Mouse (Mus musculus) midbrain, postnatal 0 days (tissue): ENCODE measurements around the gene Naa35. TPM values are rescaled to one million over a fixed set of nuclear protein-coding genes. Genes with fewer than 3 reads are reported as not detected.

Source experiments
- ATAC-seq: fragments of 200-750 bp; cut with Nextera tagmentation; 2 replicates; pipeline ENCODE4 v1.8.0; 2017; ENCODE audit warnings: moderate number of reproducible peaks, mild to moderate bottlenecking, moderate TSS enrichment, moderate library complexity; ENCODE audit not compliant: low FRiP score
- DNase-seq: peaks from one replicate; pipeline ENCODE4 v3.0.0-alpha.2; 2015; ENCODE audit warnings: low spot score
- H3K27ac ChIP-seq: fragments of 300-500 bp; sonication (generic); 2 replicates; pipeline ENCODE4 v1.5.1; 2014; ENCODE audit warnings: low read depth, mild to moderate bottlenecking, low read length, mixed read lengths
- H3K27me3 ChIP-seq: fragments of 300-500 bp; sonication (generic); 2 replicates; pipeline ENCODE4 v1.6.1; 2014; ENCODE audit warnings: low read length, control low read depth, mixed read lengths; ENCODE audit not compliant: insufficient read depth
- H3K36me3 ChIP-seq: fragments of 300-500 bp; sonication (generic); 2 replicates; pipeline ENCODE4 v1.6.1; 2014; ENCODE audit warnings: low read length, control low read depth, mixed read lengths; ENCODE audit not compliant: insufficient read depth
- H3K4me1 ChIP-seq: fragments of 300-500 bp; sonication (generic); 2 replicates; pipeline ENCODE4 v1.6.1; 2014; ENCODE audit warnings: mild to moderate bottlenecking, control low read depth, antibody characterized with exemption, low read length, mixed read lengths; ENCODE audit not compliant: insufficient read depth
- H3K4me2 ChIP-seq: fragments of 300-500 bp; sonication (generic); 2 replicates; pipeline ENCODE4 v1.6.1; 2014; ENCODE audit warnings: low read depth, mild to moderate bottlenecking, low read length, mixed read lengths; ENCODE audit not compliant: poor library complexity, severe bottlenecking
- H3K4me3 ChIP-seq: fragments of 300-500 bp; sonication (generic); 2 replicates; pipeline ENCODE4 v1.5.1; 2014; ENCODE audit warnings: low read depth, mild to moderate bottlenecking, low read length, moderate library complexity
- H3K9ac ChIP-seq: fragments of 300-500 bp; sonication (generic); replicated peaks from 2 replicates; pipeline ENCODE4 v1.6.1; 2014; ENCODE audit warnings: mild to moderate bottlenecking, low read length, moderate library complexity, mixed read lengths; ENCODE audit not compliant: poor library complexity, severe bottlenecking
- H3K9me3 ChIP-seq: fragments of 300-500 bp; sonication (generic); 2 replicates; pipeline ENCODE4 v1.6.1; 2016; ENCODE audit warnings: low read length, control low read depth
- CTCF ChIP-seq: IDR thresholded peaks from 2 replicates; pipeline ENCODE4 v1.5.1; 2016; ENCODE audit warnings: antibody characterized with exemption, mild to moderate bottlenecking
- WGBS: fragments of 180-500 bp; shearing (Covaris S2); extraction: QIAGEN DNeasy Blood & Tissue Kit; methylation state at CpG from one replicate; pipeline ENCODE4 v1.1.7; 2014; 5-methylcytosine and 5-hydroxymethylcytosine counted together
- polyA plus RNA-seq: library from polyadenylated mRNA; unstranded; fragments of >200 nt; fragmentation: Nextera tagmentation; extraction: Ambion mirVana; gene quantifications from 2 replicates; pipeline ENCODE4 v1.2.1, GENCODE M21; 2015
- total RNA-seq: library from RNA; depleted of rRNA; stranded (reverse); fragments of >200 nt; gene quantifications from 2 replicates; pipeline ENCODE4 v1.2.3, GENCODE M21; 2014

The Naa35 gene
- total and polyA plus RNA-seq, 2 experiments from 2014 or later, result 47.2 to 117 TPM

DNA sequence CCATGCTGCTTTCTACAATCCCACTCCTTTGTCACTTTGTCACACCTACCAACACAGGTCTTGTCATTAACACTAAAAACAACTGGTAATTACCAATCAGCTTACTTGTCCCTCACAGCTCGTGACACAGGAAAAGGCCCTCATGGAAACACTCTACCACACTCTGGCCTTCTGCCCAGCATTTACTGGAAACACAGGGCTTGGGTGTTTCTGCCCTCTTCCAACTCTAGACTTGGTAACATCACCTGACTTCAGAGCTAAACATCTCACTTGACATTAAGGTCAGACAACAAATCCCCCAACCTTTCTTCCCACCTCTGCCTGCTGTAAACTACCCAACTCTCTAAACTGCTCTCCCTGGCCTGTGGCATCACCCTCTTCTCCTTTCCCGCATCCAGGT, 38.0 kb upstream of the Naa35 start:
- no peak for DNase-seq
- H3K9me3 ChIP-seq, result no peaks in the 10 kb centered on the region
- no peak overlapping the region for H3K4me2 ChIP-seq
- H3K27ac ChIP-seq, result no peak overlapping the region
- H3K4me1 ChIP-seq, result no peaks in the 10 kb centered on the region
- no peaks in the 10 kb centered on the region for H3K36me3 ChIP-seq
- no peak overlapping the region for H3K9ac ChIP-seq
- no peak for ATAC-seq
- no peak for TF ChIP-seq CTCF
- H3K27me3 ChIP-seq, result no peaks in the 10 kb centered on the region
- WGBS, result 81% methylated on average over 2 of the region's 2 CpGs
- H3K4me3 ChIP-seq, result no peak overlapping the region

DNA sequence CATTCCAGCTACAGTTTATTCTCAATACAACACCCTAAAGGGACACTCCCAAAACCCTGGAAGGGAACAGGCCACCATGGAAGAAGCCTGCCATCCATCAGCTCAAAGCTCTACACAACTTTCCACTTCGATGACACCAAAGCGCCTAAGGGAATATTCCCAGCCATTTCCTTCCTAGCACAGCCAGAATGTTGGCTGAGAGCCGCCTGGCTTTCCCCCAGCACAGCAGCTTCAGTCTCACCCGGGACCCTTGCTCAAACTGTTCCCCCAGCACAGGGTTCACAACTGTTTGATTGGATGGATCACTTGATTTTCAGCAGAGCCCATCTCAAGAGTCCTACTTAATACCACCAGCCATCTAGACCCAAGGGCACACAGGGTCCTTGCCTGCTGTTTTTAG, 37.3 kb upstream of the Naa35 start:
- Histone ChIP-seq H3K4me1 (no peaks in the 10 kb centered on the region), H3K4me3 (no peak overlapping the region), H3K27ac (no peak overlapping the region), H3K36me3 (no peaks in the 10 kb centered on the region), H3K9me3 (no peaks in the 10 kb centered on the region), H3K9ac (no peak overlapping the region), H3K4me2 (no peak overlapping the region), H3K27me3 (no peaks in the 10 kb centered on the region)
- no peak for TF ChIP-seq CTCF
- peak; percentile 54 for DNase-seq
- ATAC-seq, result no peak
- WGBS, result 77% methylated on average over 4 of the region's 4 CpGs

GRCm38 (mm10) chr13:59549318-59549798, 35.7 kb upstream of the Naa35 start:
- ATAC-seq, result no peak
- Histone ChIP-seq H3K4me2 (no peak overlapping the region), H3K27ac (no peak overlapping the region), H3K36me3 (no peaks in the 10 kb centered on the region), H3K9me3 (no peaks in the 10 kb centered on the region), H3K4me1 (no peaks in the 10 kb centered on the region), H3K27me3 (no peaks in the 10 kb centered on the region), H3K9ac (no peak overlapping the region), H3K4me3 (no peak overlapping the region)
- DNase-seq, result no peak
- 49% methylated on average over 1 of the region's 1 CpGs for WGBS
- TF ChIP-seq CTCF, result no peak

DNA sequence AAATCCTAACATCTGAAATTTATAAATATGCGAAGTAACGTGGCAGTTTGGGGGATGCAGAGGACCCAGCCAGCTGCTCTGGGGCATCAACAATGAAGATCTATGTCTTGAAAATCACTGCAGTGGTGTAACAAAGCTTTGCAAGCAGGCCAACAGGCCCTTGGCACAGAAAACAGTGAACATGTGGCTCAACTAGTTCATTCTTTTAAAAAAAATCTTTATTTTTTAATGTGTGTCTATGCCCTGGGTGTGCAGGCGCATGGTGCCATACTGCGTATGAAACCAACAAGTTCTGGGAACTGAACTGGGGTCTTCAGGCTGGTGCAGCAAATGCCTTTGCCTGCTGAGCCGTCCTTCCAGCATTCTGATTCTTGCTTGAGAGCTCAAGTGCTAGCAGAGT, 32.8 kb upstream of the Naa35 start:
- H3K4me1 ChIP-seq, result peaks cover 13% of the 10 kb centered on the region
- no peak for TF ChIP-seq CTCF
- DNase-seq (no peak), ATAC-seq (no peak)
- no peak overlapping the region for H3K9ac ChIP-seq
- no peaks in the 10 kb centered on the region for H3K36me3 ChIP-seq
- no peaks in the 10 kb centered on the region for H3K9me3 ChIP-seq
- WGBS, result 87% methylated on average over 5 of the region's 5 CpGs
- no peak overlapping the region for H3K4me3 ChIP-seq
- H3K27me3 ChIP-seq, result no peaks in the 10 kb centered on the region
- no peak overlapping the region for H3K4me2 ChIP-seq
- H3K27ac ChIP-seq, result no peak overlapping the region

- no peaks in the 10 kb centered on the region for H3K27me3 ChIP-seq
- H3K9ac ChIP-seq, result no peak overlapping the region
- H3K36me3 ChIP-seq, result no peaks in the 10 kb centered on the region
- ATAC-seq (no peak), DNase-seq (peak; percentile 31)
- no peak overlapping the region for H3K27ac ChIP-seq
- H3K9me3 ChIP-seq, result no peaks in the 10 kb centered on the region
- TF ChIP-seq CTCF, result no peak
- H3K4me1 ChIP-seq, result peaks cover 13% of the 10 kb centered on the region
- 69% methylated on average over 2 of the region's 2 CpGs for WGBS
- H3K4me2 ChIP-seq, result no peak overlapping the region
- no peak overlapping the region for H3K4me3 ChIP-seq
Measured at GRCm38 (mm10) chr13:59552751-59553150, 32.3 kb upstream of the Naa35 start.

DNA sequence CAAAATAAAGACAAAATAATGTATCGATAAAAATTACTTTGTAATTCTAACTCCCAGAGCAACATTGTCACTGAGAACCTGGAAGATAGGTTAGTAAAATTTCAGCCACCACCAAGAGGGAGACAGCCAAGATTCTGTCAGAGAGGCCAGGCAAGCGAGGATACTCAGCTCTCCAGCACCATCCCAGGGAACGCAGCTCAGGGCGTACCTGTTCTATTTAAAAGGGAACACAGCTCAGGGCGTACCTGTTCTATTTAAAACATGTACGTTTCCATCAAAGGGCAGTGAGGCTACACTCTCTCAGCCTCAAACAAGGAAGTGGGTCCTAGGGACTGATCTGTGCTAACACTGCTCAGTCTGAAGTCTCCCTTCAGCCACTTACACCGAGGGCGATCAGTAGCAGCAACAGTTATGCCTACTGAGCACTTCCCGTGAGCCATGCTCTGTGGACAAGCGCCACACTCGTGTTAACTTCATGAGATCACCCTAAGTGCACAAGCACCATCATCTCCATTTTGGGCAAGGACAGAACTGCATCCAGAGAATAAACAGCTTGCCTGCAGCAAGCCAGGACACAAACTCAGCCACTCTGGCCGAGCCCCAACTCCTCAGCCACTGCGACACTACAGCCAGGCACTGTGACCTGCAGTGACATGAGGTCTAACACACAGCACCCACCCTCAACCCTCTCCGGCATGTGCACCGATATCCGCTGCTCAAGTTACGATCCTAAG, 30.1 kb upstream of the Naa35 start:
- ATAC-seq (no peak), DNase-seq (no peak)
- Histone ChIP-seq H3K4me1 (peaks cover 13% of the 10 kb centered on the region), H3K36me3 (no peaks in the 10 kb centered on the region), H3K27ac (no peak overlapping the region), H3K9me3 (no peaks in the 10 kb centered on the region), H3K4me2 (peak overlapping the region; percentile 70), H3K4me3 (peak overlapping the region; percentile 77; the same call in 1 of the 2 replicates), H3K9ac (no peak overlapping the region), H3K27me3 (no peaks in the 10 kb centered on the region)
- no peak for TF ChIP-seq CTCF
- 82% methylated on average over 17 of the region's 17 CpGs for WGBS
